Mouse (Mus musculus): ENCODE results near the gene Fam47e.

DNA sequence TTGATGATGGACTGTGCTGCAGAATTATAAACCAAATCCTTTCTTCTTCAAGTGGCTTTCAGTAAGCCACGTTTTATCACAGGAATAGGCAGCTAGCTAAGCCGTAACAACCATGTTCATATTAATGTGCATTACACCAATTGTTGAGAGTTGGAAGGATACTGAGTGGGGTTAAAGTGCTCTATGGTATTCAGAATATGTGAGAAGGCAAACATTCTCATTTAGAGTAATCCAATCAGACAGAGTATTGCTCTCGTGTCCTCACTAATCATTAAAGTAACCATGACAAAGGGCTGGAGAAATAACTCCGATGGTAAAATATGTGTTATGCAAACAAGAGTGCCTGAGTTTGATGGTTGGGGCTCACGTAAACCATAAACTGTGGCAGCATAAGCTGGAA lies 67.0 kb downstream of the Fam47e start:
- TF ChIP-seq CTCF (IDR thresholded peaks at IDR 0.05; ENCODE audit: insufficient read depth, low read length) = no peak
- no peak for TF ChIP-seq POLR2A (IDR thresholded peaks at IDR 0.05; ENCODE audit: borderline replicate concordance, extremely low read depth, low read depth, low read length)
